Comparison of ENCODE assay signal across 10 mouse cellular contexts in the genomic region with DNA sequence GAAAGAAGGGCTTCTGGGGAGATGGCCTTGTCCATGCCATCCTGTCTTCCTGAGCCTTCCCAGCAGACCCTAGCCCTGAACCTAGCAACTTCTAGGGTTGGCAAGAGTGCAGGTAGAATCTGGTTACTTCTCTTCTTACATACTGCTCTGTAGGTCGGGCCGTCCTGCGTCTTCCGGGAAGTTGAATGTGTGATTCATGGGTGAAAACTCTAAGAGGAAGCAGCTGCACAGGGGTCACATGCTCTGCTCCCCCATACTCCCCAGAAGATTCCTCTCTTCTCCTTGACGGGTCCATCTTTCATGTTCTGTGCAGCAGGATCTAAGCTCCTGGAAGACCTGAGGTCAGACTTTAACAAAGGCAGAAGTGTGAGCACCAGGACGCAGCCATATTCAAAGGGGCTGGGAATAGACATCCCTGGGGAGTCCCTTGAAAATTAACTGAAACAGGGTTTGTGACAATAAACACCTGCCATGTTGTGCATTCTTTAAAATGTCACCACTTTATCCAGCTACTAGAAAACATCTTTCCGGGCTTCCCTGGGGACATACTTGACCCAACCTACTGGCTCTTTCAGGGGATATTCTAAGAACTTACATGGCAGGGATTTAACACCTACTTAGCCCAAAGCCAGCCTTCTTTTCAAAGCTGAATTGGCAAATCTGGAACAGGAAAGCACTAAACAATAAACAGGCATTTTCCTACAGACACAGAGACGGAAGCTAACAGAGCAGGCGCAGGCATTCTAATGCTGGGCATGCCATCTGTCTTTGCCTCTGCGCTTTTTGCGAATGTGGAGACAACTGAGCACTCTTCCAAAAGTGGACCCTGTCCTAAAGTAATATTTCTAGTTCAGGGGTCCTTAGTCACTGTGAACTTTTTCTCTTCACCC.
DNase-seq lines count a peak whose midpoint lies in the region; ATAC-seq and TF ChIP-seq lines count a peak whose summit lies in the region.
"Had no signal": no experiment of that assay in that cellular context is flagged by ENCODE, and none has a peak within 500 bp of the region (broad histone marks: within the 10 kb centered on the region; RNA-seq: fewer than 3 reads in every experiment).

No protein-coding gene starts in this region.

- intact Hi-C loops in heart, postnatal 36 days (cut with DNase I) = loop anchor here (5.0 kb wide), 1 partner anchor 187 kb away; no protein-coding TSS in a partner anchor

- H3K36me3 ChIP-seq in heart, embryonic 14.5 days (ENCODE audit: control insufficient read depth, insufficient read depth, low read length) = no peaks in the 10 kb centered on the region
- H3K36me3 ChIP-seq in midbrain, embryonic 14.5 days (ENCODE audit: control insufficient read depth, insufficient read depth, low read length) = no peaks in the 10 kb centered on the region

- no peak overlapping the region for H3K4me3 ChIP-seq in heart, embryonic 14.5 days (ENCODE audit: control insufficient read depth in 1 of 2, insufficient read depth in 1 of 2, low read depth in 1 of 2, low read length in 2 of 2)
- no peak overlapping the region for H3K4me3 ChIP-seq in midbrain, embryonic 14.5 days (replicated peaks; ENCODE audit: low read depth, low read length)

- peaks cover 11 to 12% of the 10 kb centered on the region in 2 experiments for H3K4me1 ChIP-seq in heart, embryonic 14.5 days (ENCODE audit: control insufficient read depth in 2 of 2, insufficient read depth in 2 of 2, low read length in 2 of 2)
- H3K4me1 ChIP-seq in midbrain, embryonic 14.5 days (ENCODE audit: control insufficient read depth, insufficient read depth, low read length) = peaks cover 15% of the 10 kb centered on the region

- no peak for DNase-seq in heart, postnatal 36 days
- peak; percentile 82 for DNase-seq in brain, embryonic 14.5 days (ENCODE audit: low read depth)
- DNase-seq in midbrain, embryonic 14.5 days = peak; percentile 57
- DNase-seq in urinary bladder, adult 18-20 months (ENCODE audit: low spot score in 2 of 2) = no peak
- no peak for DNase-seq in right cerebral cortex, postnatal 25 days
- DNase-seq in ovary, postnatal 14 days (ENCODE audit: low spot score) = no peak
- DNase-seq: adrenal gland, postnatal 36 days had no signal

- no peak for ATAC-seq in heart, embryonic 14.5 days (ENCODE audit: insufficient number of reproducible peaks, insufficient read depth, low FRiP score, low read depth)
- peak; percentile 52 for ATAC-seq in granulocyte monocyte progenitor cell, adult 5-6 weeks (replicated peaks; ENCODE audit: poor library complexity, severe bottlenecking)
- peak; percentile 35; the same call in 1 of the 2 replicates for ATAC-seq in midbrain, embryonic 14.5 days (ENCODE audit: low FRiP score, low TSS enrichment)

- H3K4me2 ChIP-seq in heart, embryonic 14.5 days (ENCODE audit: low read length) = peak overlapping the region; percentile 46; the same call in 1 of the 2 replicates
- H3K4me2 ChIP-seq in midbrain, embryonic 14.5 days (ENCODE audit: low read length) = no peak overlapping the region

- WGBS in heart, embryonic 14.5 days = 72% methylated on average over 11 of the region's 11 CpGs
- WGBS in midbrain, embryonic 14.5 days = 42% methylated on average over 11 of the region's 11 CpGs

- TF ChIP-seq POLR2A in brain, embryonic 14.5 days (IDR thresholded peaks at IDR 0.05; ENCODE audit: borderline replicate concordance, extremely low read depth, insufficient read depth, insufficient read length, poor library complexity, severe bottlenecking) = no peak

- H3K9ac ChIP-seq in heart, embryonic 14.5 days (ENCODE audit: low read length) = no peak overlapping the region
- no peak overlapping the region for H3K9ac ChIP-seq in midbrain, embryonic 14.5 days (replicated peaks; ENCODE audit: low read length)

- no peak for TF ChIP-seq CTCF in brain, embryonic 14.5 days (IDR thresholded peaks at IDR 0.05; ENCODE audit: borderline replicate concordance, extremely low read depth, insufficient read depth, insufficient read length)

- H3K27ac ChIP-seq in heart, embryonic 14.5 days (replicated peaks in 1 of 2; ENCODE audit: control insufficient read depth in 1 of 2, insufficient read depth in 1 of 2, low read depth in 2 of 2, low read length in 2 of 2) = peak overlapping the region; percentile 52 to 65; a peak in 3 of 4 replicates
- peak overlapping the region; percentile 70 for H3K27ac ChIP-seq in midbrain, embryonic 14.5 days (replicated peaks; ENCODE audit: low read depth, low read length)

- no peaks in the 10 kb centered on the region for H3K9me3 ChIP-seq in heart, embryonic 14.5 days (ENCODE audit: control insufficient read depth, low read length)
- no peaks in the 10 kb centered on the region for H3K9me3 ChIP-seq in midbrain, embryonic 14.5 days (ENCODE audit: control insufficient read depth, low read length)

- H3K27me3 ChIP-seq in heart, embryonic 14.5 days (ENCODE audit: control insufficient read depth, insufficient read depth, low read length) = no peaks in the 10 kb centered on the region
- no peaks in the 10 kb centered on the region for H3K27me3 ChIP-seq in midbrain, embryonic 14.5 days (ENCODE audit: control insufficient read depth, insufficient read depth, low read length)
- H3K27me3 ChIP-seq: CH12.LX had no signal

Comparison
In these comparisons a context has a peak if more than half of its experiments do, and no peak if none do; other contexts are left out.
1. DNase-seq: peak in brain, embryonic 14.5 days (single experiment) and midbrain, embryonic 14.5 days (single experiment); none in heart, postnatal 36 days (0 of 2), urinary bladder, adult 18-20 months (0 of 2), right cerebral cortex, postnatal 25 days (single experiment) and ovary, postnatal 14 days (single experiment).